Mouse (Mus musculus) heart, adult 2 months (tissue): ENCODE data around the gene Dnaaf5.

Source experiments
- CTCF ChIP-seq: fragments of 200-600 bp; IDR thresholded peaks from 2 replicates; pipeline ENCODE4 v1.8.1; 2022; ENCODE audit warnings: antibody characterized with exemption, mild to moderate bottlenecking, moderate library complexity
- POLR2A ChIP-seq: fragments of 200-500 bp; IDR thresholded peaks from 2 replicates; pipeline ENCODE4 v1.6.1; 2011; ENCODE audit warnings: mild to moderate bottlenecking, low read depth, low read length, control low read depth; ENCODE audit not compliant: insufficient read depth

DNA sequence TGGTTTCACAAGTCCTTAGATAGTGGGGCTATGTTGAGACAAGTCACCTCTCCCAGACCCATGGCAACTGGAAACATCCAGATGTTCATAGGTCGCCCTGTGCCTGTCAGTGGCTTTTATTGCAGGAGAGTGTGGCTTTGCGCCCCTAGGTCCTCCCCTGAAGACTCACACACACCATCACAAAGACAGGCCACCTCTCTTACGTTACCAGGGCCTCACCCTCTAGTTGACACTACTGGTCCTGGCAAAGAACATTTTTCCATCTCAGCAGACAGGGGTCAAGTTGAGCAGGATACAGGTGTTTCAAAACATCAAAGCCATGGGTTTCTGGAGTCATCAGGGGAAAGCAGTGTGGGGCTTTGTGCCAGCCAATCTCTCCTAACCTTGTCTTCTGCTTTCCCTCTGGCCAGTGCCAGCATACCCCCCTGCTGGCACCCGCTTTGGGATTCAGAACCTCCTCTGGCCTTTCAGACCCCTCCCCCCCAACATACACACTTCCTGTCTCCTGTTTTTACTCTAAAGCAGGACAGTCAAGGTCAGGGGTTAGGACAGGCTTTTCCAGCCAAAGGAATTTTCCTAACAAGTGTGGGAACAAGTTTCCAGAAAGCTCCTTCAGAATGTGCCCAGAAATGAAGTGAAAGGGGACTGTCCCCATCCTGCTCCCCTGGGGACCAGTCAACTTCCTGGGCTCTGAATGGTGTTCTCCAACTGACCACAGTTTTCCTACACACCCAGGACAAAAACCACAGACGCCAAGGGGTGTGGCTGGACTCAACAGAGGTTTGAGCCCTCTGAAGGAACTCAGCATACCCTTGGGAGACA lies 31.7 kb upstream of the Dnaaf5 start:
- TF ChIP-seq CTCF (no peak), POLR2A (no peak)
